Mouse (Mus musculus) lung, postnatal 0 days (tissue): ENCODE results near the gene Rnf213. TPM values are rescaled to one million over a fixed set of nuclear protein-coding genes. Genes with fewer than 3 reads are reported as not detected.

Experiments used
- ATAC-seq: fragments of 200-750 bp; cut with Nextera tagmentation; 2 replicates; pipeline ENCODE4 v1.8.0; 2017; ENCODE audit warnings: moderate library complexity
- DNase-seq: peaks from one replicate; pipeline ENCODE4 v3.0.0-alpha.2; 2016; ENCODE audit warnings: low spot score
- H3K27ac ChIP-seq: fragments of 300-500 bp; sonication (generic); 2 replicates; pipeline ENCODE4 v1.5.1; 2014; ENCODE audit warnings: antibody characterized with exemption, mild to moderate bottlenecking, low read length, mixed read lengths
- H3K27me3 ChIP-seq: fragments of 300-500 bp; sonication (generic); replicated peaks from 2 replicates; pipeline ENCODE4 v1.6.1; 2014; ENCODE audit warnings: low read length, mixed read lengths; ENCODE audit not compliant: insufficient read depth
- H3K36me3 ChIP-seq: fragments of 300-500 bp; sonication (generic); 2 replicates; pipeline ENCODE4 v1.6.1; 2014; ENCODE audit warnings: low read length, mixed read lengths; ENCODE audit not compliant: insufficient read depth
- H3K4me1 ChIP-seq: fragments of 300-500 bp; sonication (generic); 2 replicates; pipeline ENCODE4 v1.6.1; 2014; ENCODE audit warnings: antibody characterized with exemption, low read depth, low read length, mixed read lengths; ENCODE audit not compliant: insufficient read depth
- H3K4me2 ChIP-seq: fragments of 300-500 bp; sonication (generic); replicated peaks from 2 replicates; pipeline ENCODE4 v1.6.1; 2014; ENCODE audit warnings: low read depth, mild to moderate bottlenecking, low read length, moderate library complexity, mixed read lengths
- H3K4me3 ChIP-seq: fragments of 300-500 bp; sonication (generic); 2 replicates; pipeline ENCODE4 v1.5.1; 2014; ENCODE audit warnings: low read depth, low read length
- H3K9ac ChIP-seq: fragments of 300-500 bp; sonication (generic); replicated peaks from 2 replicates; pipeline ENCODE4 v1.6.1; 2014; ENCODE audit warnings: low read depth, mild to moderate bottlenecking
- H3K9me3 ChIP-seq: fragments of 300-500 bp; sonication (generic); 2 replicates; pipeline ENCODE4 v1.6.1; 2016; ENCODE audit warnings: low read length, mixed read lengths
- CTCF ChIP-seq: IDR thresholded peaks from 2 replicates; pipeline ENCODE4 v1.5.1; 2016; ENCODE audit warnings: antibody characterized with exemption, mild to moderate bottlenecking
- EP300 ChIP-seq: IDR thresholded peaks from 2 replicates; pipeline ENCODE4 v1.6.1; 2016; ENCODE audit warnings: antibody characterized with exemption, mild to moderate bottlenecking, control low read depth
- WGBS: fragments of 180-500 bp; shearing (Covaris S2); extraction: QIAGEN DNeasy Blood & Tissue Kit; methylation state at CpG from one replicate; pipeline ENCODE4 v1.1.7; 2014; 5-methylcytosine and 5-hydroxymethylcytosine counted together
- polyA plus RNA-seq: library from polyadenylated mRNA; unstranded; fragments of >200 nt; fragmentation: Nextera tagmentation; extraction: Ambion mirVana; gene quantifications from 2 replicates; pipeline ENCODE4 v1.2.1, GENCODE M21; 2015

The Rnf213 gene
- polyA plus RNA-seq, 1 experiment from 2014 or later, result 8.2 TPM

GRCm38 (mm10) chr11:119404627-119405026, 11.7 kb downstream of the Rnf213 start:
- TF ChIP-seq CTCF (peak; percentile 88), EP300 (no peak)
- H3K27me3 ChIP-seq, result no peaks in the 10 kb centered on the region
- no peak for ATAC-seq
- no peak overlapping the region for H3K4me2 ChIP-seq
- DNase-seq, result peak; percentile 52
- no peaks in the 10 kb centered on the region for H3K9me3 ChIP-seq
- no peaks in the 10 kb centered on the region for H3K4me1 ChIP-seq
- H3K27ac ChIP-seq, result no peak overlapping the region
- H3K9ac ChIP-seq, result no peak overlapping the region
- WGBS, result 58% methylated on average over 5 of the region's 5 CpGs
- no peak overlapping the region for H3K4me3 ChIP-seq
- H3K36me3 ChIP-seq, result peaks cover 33% of the 10 kb centered on the region; the same call in 1 of the 2 replicates

GRCm38 (mm10) chr11:119407381-119407780, 14.5 kb downstream of the Rnf213 start:
- no peak for TF ChIP-seq CTCF
- Histone ChIP-seq H3K27ac (no peak overlapping the region), H3K9me3 (no peaks in the 10 kb centered on the region), H3K4me3 (no peak overlapping the region), H3K27me3 (no peaks in the 10 kb centered on the region), H3K4me2 (no peak overlapping the region), H3K9ac (no peak overlapping the region), H3K36me3 (peaks cover 35% of the 10 kb centered on the region; the same call in 1 of the 2 replicates), H3K4me1 (no peaks in the 10 kb centered on the region)
- WGBS, result 90% methylated on average over 6 of the region's 6 CpGs
- DNase-seq (no peak), ATAC-seq (no peak)

GRCm38 (mm10) chr11:119407977-119408376, 15.1 kb downstream of the Rnf213 start:
- Histone ChIP-seq H3K9ac (no peak overlapping the region), H3K4me3 (no peak overlapping the region), H3K9me3 (no peaks in the 10 kb centered on the region), H3K36me3 (peaks cover 35% of the 10 kb centered on the region; the same call in 1 of the 2 replicates), H3K27me3 (no peaks in the 10 kb centered on the region), H3K27ac (no peak overlapping the region), H3K4me2 (no peak overlapping the region), H3K4me1 (no peaks in the 10 kb centered on the region)
- WGBS, result 59% methylated on average over 5 of the region's 5 CpGs
- ATAC-seq, result no peak
- no peak for DNase-seq
- no peak for TF ChIP-seq CTCF
- TF ChIP-seq EP300, result no peak

GRCm38 (mm10) chr11:119419327-119420118, 26.6 kb downstream of the Rnf213 start:
- Histone ChIP-seq H3K27ac (no peak overlapping the region), H3K4me3 (no peak overlapping the region), H3K4me1 (no peaks in the 10 kb centered on the region; the same call in 1 of the 2 replicates), H3K9me3 (no peaks in the 10 kb centered on the region), H3K4me2 (no peak overlapping the region), H3K9ac (no peak overlapping the region), H3K36me3 (peaks cover 58% of the 10 kb centered on the region), H3K27me3 (no peaks in the 10 kb centered on the region)
- TF ChIP-seq EP300 (no peak), CTCF (no peak)
- 32% methylated on average over 16 of the region's 16 CpGs for WGBS
- ATAC-seq (no peak), DNase-seq (no peak)

- H3K27me3 ChIP-seq, result no peaks in the 10 kb centered on the region
- H3K36me3 ChIP-seq, result peaks cover 54% of the 10 kb centered on the region
- TF ChIP-seq EP300 (no peak), CTCF (no peak)
- no peak overlapping the region for H3K9ac ChIP-seq
- no peaks in the 10 kb centered on the region for H3K9me3 ChIP-seq
- no peak overlapping the region for H3K4me2 ChIP-seq
- DNase-seq (peak; percentile 8), ATAC-seq (no peak)
- WGBS, result 64% methylated on average over 5 of the region's 5 CpGs
- H3K4me1 ChIP-seq, result no peaks in the 10 kb centered on the region; the same call in 1 of the 2 replicates
- no peak overlapping the region for H3K4me3 ChIP-seq
- no peak overlapping the region for H3K27ac ChIP-seq
Observed at GRCm38 (mm10) chr11:119420426-119420825, 27.5 kb downstream of the Rnf213 start.

GRCm38 (mm10) chr11:119427431-119427830, 34.5 kb downstream of the Rnf213 start:
- Histone ChIP-seq H3K27ac (0 out of 2 replicates have a peak overlapping the region, but pooled peaks have one; percentile 9), H3K4me1 (0 out of 2 replicates have a peak, but pooled peaks cover 3% of the 10 kb centered on the region), H3K27me3 (no peaks in the 10 kb centered on the region), H3K9me3 (no peaks in the 10 kb centered on the region), H3K9ac (no peak overlapping the region), H3K36me3 (peaks cover 45% of the 10 kb centered on the region), H3K4me2 (no peak overlapping the region), H3K4me3 (no peak overlapping the region)
- DNase-seq (peak; percentile 7), ATAC-seq (no peak)
- TF ChIP-seq CTCF (no peak), EP300 (no peak)
- WGBS, result 66% methylated on average over 6 of the region's 6 CpGs
